Mouse (Mus musculus): Measurements from ENCODE around the gene Adcy9. TPM values are rescaled to one million over a fixed set of nuclear protein-coding genes. Genes with fewer than 3 reads are reported as not detected.

The Adcy9 gene
- total and polyA plus RNA-seq, 3 experiments, result 3.0 to 4.3 TPM; not detected in 1

DNA sequence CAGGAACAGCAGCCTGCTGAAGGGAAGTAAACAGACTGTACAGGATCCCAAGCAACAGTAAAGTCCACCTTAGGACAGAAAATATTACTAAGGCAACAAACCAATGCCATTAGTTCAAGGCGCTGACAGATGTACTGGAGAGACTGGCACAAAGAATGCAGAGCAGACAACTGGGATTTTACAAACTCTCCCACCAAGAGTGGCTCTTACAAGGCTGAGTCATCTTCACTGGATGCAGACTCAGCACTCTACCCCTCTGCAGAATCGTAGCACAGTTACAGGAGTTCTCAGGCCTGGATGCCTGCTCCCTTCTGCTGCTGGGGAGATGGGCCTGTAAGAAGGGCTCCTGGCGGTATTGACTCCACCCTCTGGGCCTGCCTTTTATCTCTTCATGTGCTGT, 99.4 kb downstream of the Adcy9 start:
- H3K79me2 ChIP-seq (ENCODE audit: control insufficient read depth, insufficient read depth, low read length, poor library complexity), result no peaks in the 10 kb centered on the region
- H3K9ac ChIP-seq (ENCODE audit: control insufficient read depth, low read depth, low read length, poor library complexity, severe bottlenecking), result no peak overlapping the region
- no peaks in the 10 kb centered on the region for H3K9me3 ChIP-seq (replicated peaks; ENCODE audit: insufficient read depth, low read length)
- no peak for DNase-seq (ENCODE audit: low read depth, low spot score)
- TF ChIP-seq TAL1 (IDR thresholded peaks at IDR 0.05; ENCODE audit: low read length) (no peak), NELFE (IDR thresholded peaks at IDR 0.05; ENCODE audit: low read depth, low read length) (no peak), SIN3A (IDR thresholded peaks at IDR 0.05; ENCODE audit: low read length) (no peak), ZC3H11A (IDR thresholded peaks at IDR 0.05; ENCODE audit: low read depth, low read length) (no peak), RAD21 (IDR thresholded peaks at IDR 0.05; ENCODE audit: low read depth, low read length) (no peak), POLR2A (IDR thresholded peaks at IDR 0.05; ENCODE audit: control insufficient read depth in 1 of 2, insufficient read depth in 1 of 2, low read depth in 1 of 2, low read length in 2 of 2, poor library complexity in 1 of 2) (no peak), KAT2A (conservative IDR thresholded peaks at IDR 0.05; ENCODE audit: low read depth, low read length) (no peak), TCF12 (IDR thresholded peaks at IDR 0.05; ENCODE audit: low read depth, low read length) (no peak), SMC3 (IDR thresholded peaks at IDR 0.05; ENCODE audit: low read depth, low read length) (no peak), JUND (IDR thresholded peaks at IDR 0.05; ENCODE audit: low read depth, low read length) (no peak), ZNF384 (IDR thresholded peaks at IDR 0.05; ENCODE audit: low read depth, low read length) (no peak), BHLHE40 (IDR thresholded peaks at IDR 0.05; ENCODE audit: borderline replicate concordance, low read depth, low read length) (no peak), MYC (IDR thresholded peaks at IDR 0.05; ENCODE audit: low read depth, low read length) (no peak), MAFK (IDR thresholded peaks at IDR 0.05; ENCODE audit: borderline replicate concordance, low read depth, low read length) (no peak), POLR2AphosphoS5 (IDR thresholded peaks at IDR 0.05; ENCODE audit: borderline replicate concordance, low read depth, low read length) (no peak), POLR2AphosphoS2 (IDR thresholded peaks at IDR 0.05; ENCODE audit: low read length) (no peak), USF2 (IDR thresholded peaks at IDR 0.05; ENCODE audit: borderline replicate concordance in 1 of 2, insufficient read depth in 1 of 2, low read depth in 1 of 2, low read length in 2 of 2) (no peak)
- H3K27ac ChIP-seq (ENCODE audit: control insufficient read depth, low read depth, low read length), result no peak overlapping the region
- H3K36me3 ChIP-seq (ENCODE audit: control insufficient read depth in 1 of 2, insufficient read depth in 2 of 2, low read length in 2 of 2), result no peaks in the 10 kb centered on the region; a peak in 1 of 4 replicates
- H3K4me3 ChIP-seq (ENCODE audit: control insufficient read depth in 1 of 2, insufficient read depth in 1 of 2, low read depth in 2 of 2, low read length in 2 of 2), result no peak overlapping the region
- H3K27me3 ChIP-seq (ENCODE audit: control insufficient read depth in 1 of 2, insufficient read depth in 2 of 2, low read length in 2 of 2), result no peaks in the 10 kb centered on the region
- H3K4me1 ChIP-seq (ENCODE audit: control insufficient read depth in 1 of 2, insufficient read depth in 2 of 2, low read length in 2 of 2), result no peaks in the 10 kb centered on the region

GRCm38 (mm10) chr16:4318001-4318526, 102.2 kb downstream of the Adcy9 start:
- Histone ChIP-seq H3K9ac (ENCODE audit: control insufficient read depth, low read depth, low read length, poor library complexity, severe bottlenecking) (no peak overlapping the region), H3K4me1 (ENCODE audit: control insufficient read depth in 1 of 2, insufficient read depth in 2 of 2, low read length in 2 of 2) (no peaks in the 10 kb centered on the region), H3K36me3 (ENCODE audit: control insufficient read depth in 1 of 2, insufficient read depth in 2 of 2, low read length in 2 of 2) (no peaks in the 10 kb centered on the region; a peak in 1 of 4 replicates), H3K79me2 (ENCODE audit: control insufficient read depth, insufficient read depth, low read length, poor library complexity) (no peaks in the 10 kb centered on the region), H3K27ac (ENCODE audit: control insufficient read depth, low read depth, low read length) (no peak overlapping the region), H3K27me3 (ENCODE audit: control insufficient read depth in 1 of 2, insufficient read depth in 2 of 2, low read length in 2 of 2) (no peaks in the 10 kb centered on the region), H3K4me3 (ENCODE audit: control insufficient read depth in 1 of 2, insufficient read depth in 1 of 2, low read depth in 2 of 2, low read length in 2 of 2) (no peak overlapping the region), H3K9me3 (replicated peaks; ENCODE audit: insufficient read depth, low read length) (no peaks in the 10 kb centered on the region)
- DNase-seq (ENCODE audit: low read depth, low spot score), result no peak
- no peak for TF ChIP-seq CTCF (IDR thresholded peaks at IDR 0.05 in 2 of 3, conservative IDR thresholded peaks at IDR 0.05 in 1 of 3; ENCODE audit: control insufficient read depth in 1 of 3, insufficient read depth in 1 of 3, low read depth in 2 of 3, low read length in 3 of 3, poor library complexity in 1 of 3, severe bottlenecking in 1 of 3)
- TF ChIP-seq ZKSCAN1 (IDR thresholded peaks at IDR 0.05; ENCODE audit: low read depth, low read length), result no peak
- no peak for TF ChIP-seq RCOR1 (IDR thresholded peaks at IDR 0.05; ENCODE audit: low read depth, low read length)
- no peak for TF ChIP-seq USF1 (IDR thresholded peaks at IDR 0.05; ENCODE audit: low read depth, low read length)
- TF ChIP-seq E2F4 (IDR thresholded peaks at IDR 0.05; ENCODE audit: borderline replicate concordance, low read depth, low read length), result no peak
- no peak for TF ChIP-seq NELFE (IDR thresholded peaks at IDR 0.05; ENCODE audit: low read depth, low read length)
- TF ChIP-seq KAT2A (conservative IDR thresholded peaks at IDR 0.05; ENCODE audit: low read depth, low read length), result no peak
- TF ChIP-seq MYC (IDR thresholded peaks at IDR 0.05; ENCODE audit: low read depth, low read length), result no peak
- no peak for TF ChIP-seq ZMIZ1 (IDR thresholded peaks at IDR 0.05; ENCODE audit: low read depth, low read length)
- no peak for TF ChIP-seq NRF1 (IDR thresholded peaks at IDR 0.05; ENCODE audit: insufficient read depth, low read depth, low read length, poor library complexity, severe bottlenecking)
- TF ChIP-seq MAX (IDR thresholded peaks at IDR 0.05; ENCODE audit: low read length), result no peak
- no peak for TF ChIP-seq EP300 (IDR thresholded peaks at IDR 0.05; ENCODE audit: low read depth in 1 of 2, low read length in 2 of 2)
- no peak for TF ChIP-seq MAZ (IDR thresholded peaks at IDR 0.05; ENCODE audit: low read depth, low read length)
- no peak for TF ChIP-seq TBP (IDR thresholded peaks at IDR 0.05; ENCODE audit: low read depth, low read length)
- no peak for TF ChIP-seq SIN3A (IDR thresholded peaks at IDR 0.05; ENCODE audit: low read length)
- no peak for TF ChIP-seq RAD21 (IDR thresholded peaks at IDR 0.05; ENCODE audit: low read depth, low read length)
- no peak for TF ChIP-seq CHD2 (IDR thresholded peaks at IDR 0.05; ENCODE audit: low read length)
- no peak for TF ChIP-seq POLR2A (IDR thresholded peaks at IDR 0.05; ENCODE audit: control insufficient read depth in 1 of 2, insufficient read depth in 1 of 2, low read depth in 1 of 2, low read length in 2 of 2, poor library complexity in 1 of 2)
- no peak for TF ChIP-seq UBTF (IDR thresholded peaks at IDR 0.05; ENCODE audit: borderline replicate concordance, insufficient read depth, low read depth, low read length)

Measured in MEL (cell line).